Mouse (Mus musculus) intestine, embryonic 15.5 days (tissue): ENCODE results near the gene Ssx2ip. TPM values are rescaled to one million over a fixed set of nuclear protein-coding genes. Genes with fewer than 3 reads are reported as not detected.

ENCODE experiments used
- ATAC-seq: fragments of 200-750 bp; cut with Nextera tagmentation; 2 replicates; pipeline ENCODE4 v1.8.0; 2017; ENCODE audit warnings: moderate TSS enrichment, moderate library complexity
- H3K27ac ChIP-seq: fragments of 300-500 bp; sonication (generic); 2 replicates; pipeline ENCODE4 v1.5.1; 2015; ENCODE audit warnings: mild to moderate bottlenecking, inconsistent platforms
- H3K27me3 ChIP-seq: fragments of 300-500 bp; sonication (generic); replicated peaks from 2 replicates; pipeline ENCODE4 v1.6.1; 2015; ENCODE audit warnings: inconsistent platforms
- H3K36me3 ChIP-seq: fragments of 300-500 bp; sonication (generic); 2 replicates; pipeline ENCODE4 v1.6.1; 2015; ENCODE audit warnings: inconsistent platforms
- H3K4me1 ChIP-seq: fragments of 300-500 bp; sonication (generic); replicated peaks from 2 replicates; pipeline ENCODE4 v1.6.1; 2015; ENCODE audit warnings: inconsistent platforms
- H3K4me2 ChIP-seq: fragments of 300-500 bp; sonication (generic); replicated peaks from 2 replicates; pipeline ENCODE4 v1.6.1; 2015; ENCODE audit warnings: mild to moderate bottlenecking, inconsistent platforms
- H3K4me3 ChIP-seq: fragments of 300-500 bp; sonication (generic); replicated peaks from 2 replicates; pipeline ENCODE4 v1.5.1; 2015; ENCODE audit warnings: inconsistent platforms
- H3K9ac ChIP-seq: fragments of 300-500 bp; sonication (generic); 2 replicates; pipeline ENCODE4 v1.6.1; 2015; ENCODE audit warnings: inconsistent platforms
- H3K9me3 ChIP-seq: fragments of 300-500 bp; sonication (generic); 2 replicates; pipeline ENCODE4 v1.6.1; 2016; ENCODE audit warnings: inconsistent platforms
- WGBS: fragments of 180-500 bp; shearing (Covaris S2); methylation state at CpG from one replicate; pipeline ENCODE4 v1.1.7; 2015; 5-methylcytosine and 5-hydroxymethylcytosine counted together
- polyA plus RNA-seq: library from polyadenylated mRNA; unstranded; fragments of >200 nt; fragmentation: Nextera tagmentation; extraction: Ambion mirVana; gene quantifications from 2 replicates; pipeline ENCODE4 v1.2.1, GENCODE M21; 2015

The Ssx2ip gene
- polyA plus RNA-seq, 1 experiment from 2014 or later, result 41.5 TPM

- Histone ChIP-seq H3K9ac (no peak overlapping the region), H3K9me3 (no peaks in the 10 kb centered on the region), H3K27me3 (no peaks in the 10 kb centered on the region), H3K4me1 (no peaks in the 10 kb centered on the region), H3K4me3 (no peak overlapping the region), H3K27ac (no peak overlapping the region), H3K36me3 (no peaks in the 10 kb centered on the region), H3K4me2 (no peak overlapping the region)
- 94% methylated on average over 3 of the region's 3 CpGs for WGBS
- ATAC-seq, result no peak
Measured at GRCm38 (mm10) chr3:146474428-146474827, 70.0 kb downstream of the Ssx2ip start.

- Histone ChIP-seq H3K27ac (no peak overlapping the region), H3K27me3 (no peaks in the 10 kb centered on the region), H3K4me2 (no peak overlapping the region), H3K9ac (no peak overlapping the region), H3K36me3 (no peaks in the 10 kb centered on the region), H3K9me3 (no peaks in the 10 kb centered on the region), H3K4me1 (no peaks in the 10 kb centered on the region), H3K4me3 (no peak overlapping the region)
- 54% methylated on average over 2 of the region's 2 CpGs for WGBS
- no peak for ATAC-seq
Measured at GRCm38 (mm10) chr3:146482044-146482443, 77.6 kb downstream of the Ssx2ip start.

- Histone ChIP-seq H3K36me3 (no peaks in the 10 kb centered on the region), H3K9me3 (no peaks in the 10 kb centered on the region), H3K4me1 (no peaks in the 10 kb centered on the region), H3K27ac (no peak overlapping the region), H3K9ac (no peak overlapping the region), H3K27me3 (no peaks in the 10 kb centered on the region), H3K4me3 (no peak overlapping the region), H3K4me2 (no peak overlapping the region)
- 89% methylated on average over 4 of the region's 4 CpGs for WGBS
- ATAC-seq, result no peak
Measured at GRCm38 (mm10) chr3:146486464-146486863, 82.0 kb downstream of the Ssx2ip start.

Other genes with a start within 250 kb of the Ssx2ip start
- 1.8 and 1.9 TPM in 2 replicates for gene Lpar3, start 183.7 kb upstream of the Ssx2ip start, polyA plus RNA-seq
- gene Ctbs, start 45.2 kb downstream of the Ssx2ip start, polyA plus RNA-seq, result 10.1 and 11.3 TPM in 2 replicates
- gene Spata1, start 95.1 kb downstream of the Ssx2ip start, polyA plus RNA-seq, result 2.8 and 2.9 TPM in 2 replicates
- gene Gng5, start 95.2 kb downstream of the Ssx2ip start, polyA plus RNA-seq, result 999 and 1,061 TPM in 2 replicates
- gene Rpf1, start 116.8 kb downstream of the Ssx2ip start, polyA plus RNA-seq, result 48.8 and 56.3 TPM in 2 replicates
- 0.70 and 3.1 TPM in 2 replicates for gene Uox, start 165.8 kb downstream of the Ssx2ip start, polyA plus RNA-seq
- 0.08 TPM in 1 of 2 replicates, not detected in the other for gene Dnase2b, start 211.0 kb downstream of the Ssx2ip start, polyA plus RNA-seq
- not detected in 2 replicates for gene 4930503B20Rik, start 246.7 kb downstream of the Ssx2ip start, polyA plus RNA-seq